8 mouse cellular contexts compared by ENCODE assay signal in the genomic region with DNA sequence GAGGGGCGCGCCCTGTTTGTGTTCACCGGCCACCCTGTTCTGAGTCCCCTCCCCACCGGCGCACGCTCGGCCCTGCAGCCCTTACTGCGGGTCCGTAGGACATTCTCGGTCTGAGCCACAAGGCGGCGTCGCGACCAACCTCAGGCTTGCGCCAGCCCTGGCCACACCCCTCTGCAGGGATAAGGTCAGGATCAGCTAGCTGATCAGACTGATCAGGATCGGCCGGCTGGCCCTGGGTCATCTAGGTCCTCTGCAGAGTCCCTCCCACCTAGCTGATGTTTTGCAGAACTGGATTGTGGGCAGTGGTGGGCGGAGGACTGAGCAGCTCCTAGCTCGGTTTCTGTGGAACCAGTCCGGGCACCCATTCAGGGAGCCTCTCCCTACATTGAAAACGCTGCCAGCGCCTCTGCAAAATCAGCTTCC. TPM values are rescaled to one million over a fixed set of nuclear protein-coding genes. Genes with fewer than 3 reads are reported as not detected.
DNase-seq lines count a peak whose midpoint lies in the region; ATAC-seq and TF ChIP-seq lines count a peak whose summit lies in the region.

Hebp2 (minus strand) TSS at position 264 of the 423 bp plus-strand sequence.

- H3K9me3 ChIP-seq in liver, embryonic 13.5 days (replicated peaks) = no peaks in the 10 kb centered on the region

- no peak within 1 kb of the TSS for H3ac ChIP-seq in myocyte (ENCODE audit: control insufficient read depth, insufficient read length)

- 2% methylated on average over 22 of the region's 22 CpGs for whole genome bisulfite sequencing in liver, embryonic 13.5 days (ENCODE audit: insufficient replicate concordance)

- peak; percentile 85 for ATAC-seq in liver, embryonic 13.5 days (ENCODE audit: low read depth)

- no peaks in the 10 kb centered on the region for H3K36me3 ChIP-seq in liver, embryonic 13.5 days
- no peaks in the 10 kb centered on the region for H3K36me3 ChIP-seq in myocyte (ENCODE audit: control insufficient read depth, insufficient read depth)

- H3K79me2 ChIP-seq in myocyte (ENCODE audit: control insufficient read depth, insufficient read depth) = no peaks in the 10 kb centered on the region

- TF ChIP-seq POLR2A in myocyte (IDR thresholded peaks at IDR 0.05; ENCODE audit: insufficient read length, low read depth) = no peak

- peak within 1 kb of the TSS; percentile 70 for H3K4me2 ChIP-seq in liver, embryonic 13.5 days
- H3K4me2 ChIP-seq in myocyte (ENCODE audit: low read depth) = peak within 1 kb of the TSS; percentile 91

- peak within 1 kb of the TSS; percentile 47 for H3K9ac ChIP-seq in liver, embryonic 13.5 days

- no peak within 1 kb of the TSS for H3K27ac ChIP-seq in liver, embryonic 13.5 days

- DNase-seq in heart, adult 11 months = peak; percentile 94
- DNase-seq in heart, postnatal 25 days (ENCODE audit: low spot score) = no peak
- DNase-seq in embryo, embryonic 11 days = peak; percentile 92
- DNase-seq in gonadal fat pad, adult 2 months (ENCODE audit: low read depth) = no peak
- peak; percentile 45 for DNase-seq in kidney, adult 11 months
- DNase-seq in liver, embryonic 13.5 days = peak; percentile 34
- DNase-seq in telencephalon, adult 2 months (ENCODE audit: low read depth, low spot score) = peak; percentile 53

- peak within 1 kb of the TSS; percentile 58 for H3K4me3 ChIP-seq in liver, embryonic 13.5 days (replicated peaks)
- H3K4me3 ChIP-seq in myocyte = peak within 1 kb of the TSS; percentile 30

- peaks cover 4% of the 10 kb centered on the region; the same call in 1 of the 2 replicates for H3K4me1 ChIP-seq in liver, embryonic 13.5 days (replicated peaks)

- peaks cover 11% of the 10 kb centered on the region for H3K27me3 ChIP-seq in liver, embryonic 13.5 days
- H3K27me3 ChIP-seq in myocyte (ENCODE audit: control insufficient read depth, insufficient read depth, insufficient read length) = no peaks in the 10 kb centered on the region

- intact Hi-C loops in heart, postnatal 25 days (cut with DNase I) = no loop called here

TF ChIP-seq in myocyte, 11 proteins besides CTCF, POLR2A, EP300 and RAD21:
- TF ChIP-seq MYOD1 (IDR thresholded peaks at IDR 0.05; ENCODE audit: control insufficient read depth in 1 of 3, insufficient read length in 2 of 3, low read depth in 2 of 3) (no peak), USF1 (IDR thresholded peaks at IDR 0.05; ENCODE audit: low read depth) (no peak), TCF3 (IDR thresholded peaks at IDR 0.05; ENCODE audit: insufficient read length, low read depth) (no peak), SRF (IDR thresholded peaks at IDR 0.05; ENCODE audit: control insufficient read depth, insufficient read length, low read depth) (no peak), POLR2AphosphoS2 (IDR thresholded peaks at IDR 0.05; ENCODE audit: insufficient read length, low read depth) (no peak), TCF12 (IDR thresholded peaks at IDR 0.05; ENCODE audit: insufficient read depth, poor library complexity, severe bottlenecking) (no peak), MAX (IDR thresholded peaks at IDR 0.05; ENCODE audit: low read depth) (no peak), MYOG (IDR thresholded peaks at IDR 0.05; ENCODE audit: control insufficient read depth in 1 of 3, insufficient read depth in 1 of 3, insufficient read length in 2 of 3, low read depth in 2 of 3) (no peak), REST (IDR thresholded peaks at IDR 0.05; ENCODE audit: insufficient read depth, insufficient read length) (no peak), CEBPB (IDR thresholded peaks at IDR 0.05; ENCODE audit: insufficient read depth, poor library complexity, severe bottlenecking) (no peak), E2F4 (IDR thresholded peaks at IDR 0.05; ENCODE audit: insufficient read depth) (no peak)
TF ChIP-seq in myocyte: peak in this region for 0.

RNA-seq across cellular contexts. Expression of gene Hebp2, which starts in this region (rescaled TPM):
- total RNA-seq in heart, postnatal 25 days (2021) = under 1 TPM; 0.50 to 0.70 TPM
- 11.8 and 17.5 TPM in 2 replicates for polyA plus RNA-seq in gonadal fat pad, adult 2 months (2012; rRNA removed)
- polyA plus RNA-seq in liver, embryonic 13.5 days (2015; fragmentation: Nextera tagmentation; extraction: Ambion mirVana) = 2.0 and 3.0 TPM in 2 replicates
- 9.7 TPM for polyA plus RNA-seq in myocyte (2012; fragmentation: generic; extraction: Trizol)

Comparison
In these comparisons a context has a peak if more than half of its experiments do, and no peak if none do; other contexts are left out.
1. DNase-seq: peak in heart, adult 11 months (single experiment), embryo, embryonic 11 days (single experiment), kidney, adult 11 months (single experiment), liver, embryonic 13.5 days (single experiment) and telencephalon, adult 2 months (single experiment); none in heart, postnatal 25 days (single experiment) and gonadal fat pad, adult 2 months (single experiment).